Mouse (Mus musculus) lung, embryonic 15.5 days (tissue): ENCODE results near the gene 1700080E11Rik. TPM values are rescaled to one million over a fixed set of nuclear protein-coding genes. Genes with fewer than 3 reads are reported as not detected.
"Not testable (repeated sequence)": the region's sequence is repeated elsewhere in the genome, so short reads cannot be mapped to it uniquely, and the experiment has no call there.

Experiments
- ATAC-seq: fragments of 200-750 bp; cut with Nextera tagmentation; 2 replicates; pipeline ENCODE4 v1.8.0; 2017; ENCODE audit warnings: moderate number of reproducible peaks, borderline replicate concordance; ENCODE audit not compliant: low FRiP score, low TSS enrichment; ENCODE audit errors: extremely low read depth
- H3K27ac ChIP-seq: fragments of 300-500 bp; sonication (generic); 2 replicates; pipeline ENCODE4 v1.5.1; 2015; ENCODE audit warnings: moderate library complexity, mild to moderate bottlenecking, inconsistent platforms
- H3K27me3 ChIP-seq: fragments of 300-500 bp; sonication (generic); 2 replicates; pipeline ENCODE4 v1.6.1; 2015; ENCODE audit warnings: inconsistent platforms
- H3K36me3 ChIP-seq: fragments of 300-500 bp; sonication (generic); 2 replicates; pipeline ENCODE4 v1.6.1; 2015; ENCODE audit warnings: inconsistent platforms
- H3K4me1 ChIP-seq: fragments of 300-500 bp; sonication (generic); 2 replicates; pipeline ENCODE4 v1.6.1; 2015; ENCODE audit warnings: inconsistent platforms
- H3K4me2 ChIP-seq: fragments of 300-500 bp; sonication (generic); 2 replicates; pipeline ENCODE4 v1.6.1; 2015; ENCODE audit warnings: inconsistent platforms, mild to moderate bottlenecking, moderate library complexity
- H3K4me3 ChIP-seq: fragments of 300-500 bp; sonication (generic); 2 replicates; pipeline ENCODE4 v1.5.1; 2015; ENCODE audit warnings: mild to moderate bottlenecking, inconsistent platforms
- H3K9ac ChIP-seq: fragments of 300-500 bp; sonication (generic); 2 replicates; pipeline ENCODE4 v1.6.1; 2015; ENCODE audit warnings: inconsistent platforms
- H3K9me3 ChIP-seq: fragments of 300-500 bp; sonication (generic); 2 replicates; pipeline ENCODE4 v1.6.1; 2016; ENCODE audit warnings: inconsistent platforms
- WGBS: fragments of 180-500 bp; shearing (Covaris S2); methylation state at CpG from one replicate; pipeline ENCODE4 v1.1.7; 2015; 5-methylcytosine and 5-hydroxymethylcytosine counted together
- polyA plus RNA-seq: library from polyadenylated mRNA; unstranded; fragments of >200 nt; fragmentation: Nextera tagmentation; extraction: Ambion mirVana; gene quantifications from 2 replicates; pipeline ENCODE4 v1.2.1, GENCODE M21; 2015

Gene 1700080E11Rik
- polyA plus RNA-seq, result not detected in 2 replicates

DNA sequence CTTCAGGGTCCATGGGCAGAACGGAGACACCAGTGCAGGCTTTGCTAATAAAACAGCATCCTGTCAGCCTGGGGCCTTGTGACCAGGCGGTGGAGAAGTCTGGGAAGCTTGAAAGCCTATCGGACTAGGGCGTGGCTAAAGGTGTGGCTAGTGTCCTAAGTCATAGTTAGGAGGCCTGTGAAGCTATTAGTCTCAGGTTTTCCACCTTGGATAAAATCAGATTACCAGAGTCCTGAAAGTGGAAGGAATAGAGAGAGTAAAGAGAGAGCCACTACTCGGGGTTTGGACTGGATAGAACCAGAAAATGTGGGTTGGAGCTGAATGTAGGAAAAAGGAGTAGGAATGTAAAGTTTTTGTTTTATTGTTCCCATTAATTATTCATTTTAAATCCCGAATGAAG is at the start of gene 1700080E11Rik:
TSS of gene 1700080E11Rik (minus strand) at position 101 of the 400 bp plus-strand sequence.
- WGBS, result 78% methylated on average over 6 of the region's 6 CpGs
- Histone ChIP-seq H3K27me3 (no peaks in the 10 kb centered on the region), H3K4me2 (no peak within 1 kb of the TSS), H3K4me1 (no peaks in the 10 kb centered on the region), H3K9me3 (no peaks in the 10 kb centered on the region), H3K36me3 (no peaks in the 10 kb centered on the region), H3K9ac (no peak within 1 kb of the TSS), H3K4me3 (no peak within 1 kb of the TSS), H3K27ac (no peak within 1 kb of the TSS)
- ATAC-seq, result no peak

DNA sequence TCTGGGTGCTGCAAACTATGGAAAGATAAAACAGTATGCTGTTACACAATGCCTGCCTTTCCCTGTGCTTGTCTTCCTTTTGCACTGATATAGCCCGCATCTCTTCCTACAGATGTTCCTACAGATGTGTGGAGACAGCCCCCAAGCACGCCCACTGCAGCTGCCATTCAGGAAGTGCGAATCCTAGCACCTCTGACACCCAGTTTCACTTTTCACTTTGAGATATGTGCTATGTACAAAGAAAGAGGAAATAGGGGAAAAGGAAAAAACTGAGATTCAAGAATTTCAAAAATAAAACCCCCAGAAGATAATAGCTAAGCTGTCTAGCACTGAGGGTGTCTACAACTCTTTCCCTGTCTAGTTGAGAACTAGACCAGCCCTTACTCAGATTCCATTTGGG is 41.8 kb upstream of the 1700080E11Rik start:
- H3K9ac ChIP-seq, result no peak overlapping the region
- no peak for ATAC-seq
- no peaks in the 10 kb centered on the region for H3K27me3 ChIP-seq
- no peak overlapping the region for H3K27ac ChIP-seq
- no peaks in the 10 kb centered on the region for H3K9me3 ChIP-seq
- H3K4me3 ChIP-seq, result no peak overlapping the region
- no peak overlapping the region for H3K4me2 ChIP-seq
- H3K4me1 ChIP-seq, result no peaks in the 10 kb centered on the region
- H3K36me3 ChIP-seq, result no peaks in the 10 kb centered on the region
- 64% methylated on average over 3 of the region's 3 CpGs for WGBS

DNA sequence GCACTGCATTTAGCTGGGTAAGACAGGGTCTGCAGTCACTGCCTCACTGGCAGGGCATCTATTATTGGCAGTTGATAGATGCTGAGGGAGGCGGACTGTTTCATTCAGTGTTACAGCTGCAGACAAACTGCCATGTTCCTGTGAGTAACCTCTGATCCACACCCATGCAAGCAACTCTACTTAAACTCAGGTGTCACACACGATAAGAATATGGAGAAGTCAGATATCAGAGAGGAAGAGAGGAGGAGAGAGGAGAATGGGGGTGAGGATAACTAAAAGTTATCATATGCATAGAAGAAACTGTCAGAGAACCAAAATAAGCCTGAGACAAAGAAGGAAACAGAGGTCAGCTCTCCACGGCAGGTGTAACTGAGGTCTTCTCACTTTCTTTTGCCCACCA is 37.5 kb upstream of the 1700080E11Rik start:
- no peaks in the 10 kb centered on the region for H3K27me3 ChIP-seq
- H3K4me2 ChIP-seq, result no peak overlapping the region
- no peaks in the 10 kb centered on the region for H3K9me3 ChIP-seq
- H3K36me3 ChIP-seq, result no peaks in the 10 kb centered on the region
- H3K4me1 ChIP-seq, result no peaks in the 10 kb centered on the region
- H3K4me3 ChIP-seq, result no peak overlapping the region
- H3K27ac ChIP-seq, result no peak overlapping the region
- WGBS, result 82% methylated on average over 3 of the region's 3 CpGs
- no peak overlapping the region for H3K9ac ChIP-seq
- no peak for ATAC-seq

DNA sequence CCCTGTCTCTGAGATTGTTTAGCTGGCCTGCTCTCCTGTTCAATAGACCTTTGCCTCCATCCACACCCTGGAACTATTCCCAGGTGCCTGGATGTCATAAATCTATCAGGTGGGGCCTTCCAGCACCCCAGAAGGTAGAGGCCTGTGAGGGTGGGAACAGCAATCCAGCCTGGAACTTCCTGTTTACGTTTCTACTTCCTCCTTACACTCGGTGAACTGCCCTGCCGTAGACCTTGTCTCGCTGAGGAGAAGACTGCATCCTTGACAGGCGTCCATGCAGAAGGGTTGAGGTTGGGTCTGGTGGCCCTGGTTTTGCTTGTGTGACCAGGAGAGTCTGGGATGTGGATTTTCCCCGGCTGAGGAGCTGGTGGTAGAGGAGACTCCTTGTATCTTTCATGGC is 5.7 kb downstream of the 1700080E11Rik start:
- WGBS, result 47% methylated on average over 6 of the region's 6 CpGs
- H3K4me1 ChIP-seq, result no peaks in the 10 kb centered on the region
- no peaks in the 10 kb centered on the region for H3K9me3 ChIP-seq
- no peak overlapping the region for H3K9ac ChIP-seq
- H3K36me3 ChIP-seq, result no peaks in the 10 kb centered on the region
- H3K27me3 ChIP-seq, result no peaks in the 10 kb centered on the region
- no peak overlapping the region for H3K4me2 ChIP-seq
- H3K4me3 ChIP-seq, result no peak overlapping the region
- no peak overlapping the region for H3K27ac ChIP-seq
- ATAC-seq, result no peak

DNA sequence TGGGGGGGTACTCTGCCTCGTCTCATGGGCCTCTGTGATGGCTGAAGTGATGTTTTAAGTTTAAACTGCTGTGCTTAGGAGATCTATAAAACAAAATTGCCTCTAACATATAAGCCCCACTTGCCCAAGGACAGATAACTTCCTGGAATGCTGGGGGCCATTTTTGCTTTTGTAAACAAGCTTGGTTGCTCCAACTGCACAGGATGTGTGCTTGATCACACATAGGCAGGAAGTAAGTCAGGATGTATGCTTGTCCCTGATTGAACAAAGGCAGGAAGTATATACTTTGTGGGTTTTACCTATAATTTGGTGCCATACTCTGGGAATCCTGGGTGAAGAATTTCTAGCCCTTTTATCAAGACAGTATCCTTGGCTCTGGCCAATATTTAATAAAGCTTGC is 8.5 kb downstream of the 1700080E11Rik start:
- no peaks in the 10 kb centered on the region for H3K9me3 ChIP-seq
- no peaks in the 10 kb centered on the region for H3K27me3 ChIP-seq
- no peak overlapping the region for H3K27ac ChIP-seq
- H3K4me3 ChIP-seq, result no peak overlapping the region
- H3K4me1 ChIP-seq, result peaks cover 3% of the 10 kb centered on the region; the same call in 1 of the 2 replicates
- no peak overlapping the region for H3K4me2 ChIP-seq
- no peak for ATAC-seq
- H3K36me3 ChIP-seq, result no peaks in the 10 kb centered on the region
- H3K9ac ChIP-seq, result no peak overlapping the region
- 16% methylated on average over 1 of the region's 1 CpGs for WGBS

DNA sequence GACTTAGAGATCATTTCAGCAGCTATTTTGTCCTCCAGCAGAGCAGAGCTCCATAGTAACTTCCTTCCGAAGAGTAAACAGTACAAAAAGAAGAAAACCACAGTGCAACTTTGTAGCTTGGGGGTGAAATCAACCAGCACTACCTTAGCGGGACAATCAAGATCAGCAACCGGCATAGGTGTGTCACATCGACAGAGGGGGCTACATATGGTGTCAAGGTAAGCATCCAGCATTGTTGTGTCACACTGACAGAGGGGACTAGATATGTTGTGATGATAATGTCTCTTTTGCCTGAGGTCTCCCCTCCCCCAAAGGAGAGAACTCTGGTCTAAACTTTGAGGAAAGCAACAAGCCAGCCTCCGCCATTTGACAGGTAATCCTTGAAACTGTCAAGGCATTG is 10.4 kb downstream of the 1700080E11Rik start:
- H3K4me1 ChIP-seq, result peaks cover 8% of the 10 kb centered on the region; the same call in 1 of the 2 replicates
- H3K9me3 ChIP-seq, result no peaks in the 10 kb centered on the region
- WGBS, result 71% methylated on average over 5 of the region's 5 CpGs
- H3K27me3 ChIP-seq, result no peaks in the 10 kb centered on the region
- no peak overlapping the region for H3K4me2 ChIP-seq
- no peak for ATAC-seq
- no peak overlapping the region for H3K4me3 ChIP-seq
- no peak overlapping the region for H3K9ac ChIP-seq
- H3K36me3 ChIP-seq, result no peaks in the 10 kb centered on the region
- no peak overlapping the region for H3K27ac ChIP-seq

DNA sequence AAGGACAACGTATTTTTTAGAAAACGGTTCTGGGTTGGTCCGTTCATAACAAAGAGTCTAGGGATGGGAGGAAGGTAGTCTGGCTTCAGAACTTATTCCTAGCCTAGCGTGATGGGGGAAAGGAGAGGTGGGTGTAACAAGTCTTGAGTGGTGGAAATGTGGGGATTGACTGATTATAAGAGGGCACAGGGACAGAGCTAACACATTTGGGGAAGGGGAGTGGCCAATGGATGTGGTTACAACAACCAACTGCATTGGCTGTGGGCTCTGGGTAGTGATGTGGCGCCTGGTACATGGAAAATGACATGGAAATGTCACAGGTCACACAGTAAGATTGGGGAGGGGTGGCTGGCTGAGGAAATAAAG is 12.9 kb downstream of the 1700080E11Rik start:
- no peaks in the 10 kb centered on the region for H3K9me3 ChIP-seq
- ATAC-seq, result peak; percentile 48
- peak overlapping the region; percentile 89 for H3K4me2 ChIP-seq
- H3K9ac ChIP-seq, result no peak overlapping the region
- no peak overlapping the region for H3K27ac ChIP-seq
- peaks cover 8% of the 10 kb centered on the region; the same call in 1 of the 2 replicates for H3K4me1 ChIP-seq
- WGBS, result 21% methylated on average over 5 of the region's 5 CpGs
- H3K27me3 ChIP-seq, result no peaks in the 10 kb centered on the region
- H3K36me3 ChIP-seq, result no peaks in the 10 kb centered on the region
- H3K4me3 ChIP-seq, result peak overlapping the region; percentile 72

DNA sequence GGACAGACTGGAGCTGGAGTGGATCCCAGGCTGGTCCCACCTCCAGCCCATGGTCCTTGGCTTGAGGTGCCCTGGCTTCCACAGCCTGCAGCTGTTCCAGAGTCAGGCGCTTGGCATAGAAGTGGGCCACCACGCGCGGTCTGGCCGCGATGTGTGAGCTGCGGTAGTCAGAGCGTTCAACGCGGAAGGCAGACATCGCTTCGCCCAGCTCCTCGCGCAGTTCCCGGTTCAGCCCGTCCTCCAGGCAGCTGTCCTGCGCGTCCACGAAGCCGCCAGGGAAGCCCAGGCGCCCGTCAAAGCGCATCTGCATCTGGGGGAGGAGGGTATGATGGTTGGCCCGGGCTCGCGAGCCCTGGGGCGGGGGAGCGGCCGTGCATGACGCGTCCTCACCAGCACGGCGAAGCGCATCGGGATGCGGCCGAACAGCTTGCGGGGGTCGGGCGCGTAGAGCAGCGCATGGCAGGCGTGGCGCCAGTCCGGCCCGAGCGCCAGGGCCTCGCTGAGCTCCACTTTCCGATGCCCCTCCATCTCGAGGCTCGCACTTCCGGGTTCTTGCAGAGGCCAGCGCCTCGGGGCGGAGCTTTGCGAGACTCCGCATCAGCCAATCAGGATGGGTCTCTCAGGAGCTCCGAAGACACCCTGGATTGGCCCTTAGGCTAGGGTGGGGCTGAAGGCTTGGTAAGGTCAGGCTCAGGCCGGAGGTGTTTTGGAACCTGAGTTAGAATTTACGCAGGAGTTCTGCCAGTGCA is 13.5 kb downstream of the 1700080E11Rik start, which contains the start of gene Nudt16:
TSS of gene Nudt16 (minus strand) at position 572 of the 749 bp plus-strand sequence.
- WGBS, result under 1% methylated on average over 60 of the region's 60 CpGs
- no peaks in the 10 kb centered on the region for H3K36me3 ChIP-seq
- H3K9me3 ChIP-seq, result no peaks in the 10 kb centered on the region
- peaks cover 8% of the 10 kb centered on the region; the same call in 1 of the 2 replicates for H3K4me1 ChIP-seq
- H3K4me2 ChIP-seq, result peak within 1 kb of the TSS; percentile 89
- H3K27ac ChIP-seq, result peak within 1 kb of the TSS; percentile 79
- H3K9ac ChIP-seq, result peak within 1 kb of the TSS; percentile 68
- H3K4me3 ChIP-seq, result peak within 1 kb of the TSS; percentile 72
- H3K27me3 ChIP-seq, result no peaks in the 10 kb centered on the region
- ATAC-seq, result peak; percentile 98

DNA sequence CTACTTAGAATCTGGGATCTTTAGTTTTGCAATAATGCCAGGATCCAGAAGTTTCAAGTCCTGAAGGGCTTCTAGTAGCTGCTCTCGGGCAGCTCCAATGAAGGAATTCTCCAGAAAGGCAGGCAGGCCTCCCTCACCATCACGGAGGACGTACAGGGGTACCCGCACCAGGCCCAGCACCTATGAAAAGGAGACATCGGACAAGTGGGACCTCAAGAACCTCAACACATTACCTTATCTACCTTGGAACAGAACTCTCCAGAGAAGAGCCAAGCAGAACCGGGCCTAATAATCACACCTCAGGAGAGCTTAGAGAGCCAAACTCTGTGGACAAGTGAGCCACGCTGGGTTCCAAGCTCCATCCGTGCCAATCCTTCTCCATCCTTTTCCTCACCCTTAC is 14.6 kb downstream of the 1700080E11Rik start:
- peaks cover 8% of the 10 kb centered on the region; the same call in 1 of the 2 replicates for H3K4me1 ChIP-seq
- H3K9me3 ChIP-seq, result no peaks in the 10 kb centered on the region
- no peak overlapping the region for H3K4me3 ChIP-seq
- WGBS, result 91% methylated on average over 8 of the region's 8 CpGs
- no peaks in the 10 kb centered on the region for H3K36me3 ChIP-seq
- no peak for ATAC-seq
- no peaks in the 10 kb centered on the region for H3K27me3 ChIP-seq
- H3K4me2 ChIP-seq, result no peak overlapping the region
- H3K9ac ChIP-seq, result no peak overlapping the region
- no peak overlapping the region for H3K27ac ChIP-seq

DNA sequence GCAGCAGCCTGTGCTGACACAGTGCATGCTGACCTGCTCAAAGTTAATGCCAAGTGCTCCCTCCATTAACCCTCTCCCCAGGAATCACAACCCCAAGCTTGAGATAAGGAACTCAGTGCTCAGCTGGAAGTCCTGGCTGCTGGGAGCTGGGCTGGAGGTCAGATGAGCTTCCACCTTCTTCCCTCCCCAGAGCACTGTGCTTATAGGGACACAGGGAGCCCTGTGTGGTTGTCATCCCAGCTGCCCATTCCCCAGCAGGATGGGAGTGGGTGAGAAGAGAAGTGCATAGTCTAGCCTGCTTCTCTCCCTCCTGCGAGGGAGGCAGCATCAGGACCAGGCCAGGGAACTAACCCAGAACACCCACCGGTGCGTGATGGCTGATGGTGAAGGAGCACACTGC is 19.7 kb downstream of the 1700080E11Rik start:
- H3K4me2 ChIP-seq, ATAC-seq, H3K27ac ChIP-seq, H3K27me3 ChIP-seq, H3K4me1 ChIP-seq, H3K4me3 ChIP-seq, H3K36me3 ChIP-seq, H3K9me3 ChIP-seq, H3K9ac ChIP-seq: not testable (repeated sequence)
- 73% methylated on average over 3 of the region's 3 CpGs for WGBS

DNA sequence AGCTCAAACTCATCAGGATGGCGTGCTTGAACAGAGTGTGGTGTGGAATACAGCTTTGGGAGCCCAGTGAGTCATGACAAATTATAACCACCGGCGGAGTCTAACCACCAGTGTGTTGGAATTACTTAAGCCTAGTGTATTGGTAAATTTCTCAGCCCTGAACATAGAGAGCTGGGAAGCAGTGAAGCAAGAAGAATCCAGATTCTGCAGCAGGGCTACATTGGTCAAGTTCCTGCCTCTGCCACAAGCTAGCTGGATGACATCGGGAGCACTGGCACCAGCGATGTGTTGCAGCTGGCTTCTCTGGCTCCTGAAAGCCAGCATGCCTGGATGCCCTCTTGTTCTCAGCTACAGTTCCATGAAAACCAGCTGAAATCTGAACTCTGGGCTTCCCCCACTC is 41.0 kb downstream of the 1700080E11Rik start:
- ATAC-seq, result no peak
- Histone ChIP-seq H3K4me1 (no peaks in the 10 kb centered on the region), H3K27me3 (no peaks in the 10 kb centered on the region), H3K9ac (no peak overlapping the region), H3K4me2 (no peak overlapping the region), H3K4me3 (no peak overlapping the region), H3K36me3 (no peaks in the 10 kb centered on the region), H3K9me3 (no peaks in the 10 kb centered on the region), H3K27ac (no peak overlapping the region)
- 90% methylated on average over 5 of the region's 5 CpGs for WGBS

DNA sequence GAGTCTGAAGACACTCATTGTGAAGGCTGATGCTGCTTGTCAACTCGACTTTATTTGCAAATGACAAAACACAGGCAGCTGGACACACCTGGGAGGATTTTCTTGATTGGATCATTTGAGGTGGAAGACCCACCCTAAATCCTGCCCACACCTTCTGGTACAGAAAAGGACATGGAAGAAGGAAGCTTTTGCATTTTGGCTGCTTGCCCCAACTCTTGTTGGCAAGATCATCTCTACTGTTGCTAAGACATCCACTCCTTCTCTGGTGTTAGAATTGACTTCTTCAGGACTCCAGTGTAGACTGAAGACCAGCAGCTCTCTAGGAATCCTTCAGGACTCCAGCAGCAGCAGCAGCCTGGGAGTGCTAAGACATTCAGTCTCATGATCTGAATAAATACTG is 43.0 kb downstream of the 1700080E11Rik start:
- Histone ChIP-seq H3K36me3 (no peaks in the 10 kb centered on the region), H3K27ac (no peak overlapping the region), H3K9me3 (no peaks in the 10 kb centered on the region), H3K4me3 (no peak overlapping the region), H3K9ac (no peak overlapping the region), H3K27me3 (no peaks in the 10 kb centered on the region), H3K4me1 (no peaks in the 10 kb centered on the region), H3K4me2 (no peak overlapping the region)
- ATAC-seq, result no peak
- WGBS, result 56% methylated on average over 1 of the region's 1 CpGs
